Mouse (Mus musculus) liver, embryonic 15.5 days (tissue): ENCODE measurements around the gene Fam49a. TPM values are rescaled to one million over a fixed set of nuclear protein-coding genes. Genes with fewer than 3 reads are reported as not detected.

Experiments
- ATAC-seq: fragments of 200-750 bp; cut with Nextera tagmentation; 2 replicates; pipeline ENCODE4 v1.8.0; 2017; ENCODE audit warnings: moderate number of reproducible peaks, mild to moderate bottlenecking, moderate library complexity; ENCODE audit not compliant: insufficient read depth
- H3K27ac ChIP-seq: fragments of 300-500 bp; sonication (generic); replicated peaks from 2 replicates; pipeline ENCODE4 v1.5.1; 2015; ENCODE audit warnings: mild to moderate bottlenecking, inconsistent platforms
- H3K27me3 ChIP-seq: fragments of 300-500 bp; sonication (generic); 2 replicates; pipeline ENCODE4 v1.6.1; 2015; ENCODE audit warnings: mild to moderate bottlenecking, inconsistent platforms
- H3K36me3 ChIP-seq: fragments of 300-500 bp; sonication (generic); replicated peaks from 2 replicates; pipeline ENCODE4 v1.6.1; 2015; ENCODE audit warnings: moderate library complexity, mild to moderate bottlenecking, inconsistent platforms
- H3K4me1 ChIP-seq: fragments of 300-500 bp; sonication (generic); replicated peaks from 2 replicates; pipeline ENCODE4 v1.6.1; 2015; ENCODE audit warnings: inconsistent platforms
- H3K4me2 ChIP-seq: fragments of 300-500 bp; sonication (generic); 2 replicates; pipeline ENCODE4 v1.6.1; 2015; ENCODE audit warnings: moderate library complexity, mild to moderate bottlenecking, inconsistent platforms
- H3K4me3 ChIP-seq: fragments of 300-500 bp; sonication (generic); replicated peaks from 2 replicates; pipeline ENCODE4 v1.5.1; 2015; ENCODE audit warnings: mild to moderate bottlenecking, inconsistent platforms
- H3K9ac ChIP-seq: fragments of 300-500 bp; sonication (generic); 2 replicates; pipeline ENCODE4 v1.6.1; 2015; ENCODE audit warnings: moderate library complexity, mild to moderate bottlenecking, inconsistent platforms
- H3K9me3 ChIP-seq: fragments of 300-500 bp; sonication (generic); replicated peaks from 2 replicates; pipeline ENCODE4 v1.6.1; 2016; ENCODE audit warnings: inconsistent platforms
- WGBS: fragments of 180-500 bp; shearing (Covaris S2); methylation state at CpG from one replicate; pipeline ENCODE4 v1.1.7; 2015; ENCODE audit warnings: mixed read lengths; ENCODE audit not compliant: insufficient replicate concordance; 5-methylcytosine and 5-hydroxymethylcytosine counted together
- polyA plus RNA-seq: library from polyadenylated mRNA; unstranded; fragments of >200 nt; fragmentation: Nextera tagmentation; extraction: Ambion mirVana; gene quantifications from 2 replicates; pipeline ENCODE4 v1.2.1, GENCODE M21; 2015

Fam49a gene
- polyA plus RNA-seq, 1 experiment from 2014 or later = 2.9 TPM

DNA sequence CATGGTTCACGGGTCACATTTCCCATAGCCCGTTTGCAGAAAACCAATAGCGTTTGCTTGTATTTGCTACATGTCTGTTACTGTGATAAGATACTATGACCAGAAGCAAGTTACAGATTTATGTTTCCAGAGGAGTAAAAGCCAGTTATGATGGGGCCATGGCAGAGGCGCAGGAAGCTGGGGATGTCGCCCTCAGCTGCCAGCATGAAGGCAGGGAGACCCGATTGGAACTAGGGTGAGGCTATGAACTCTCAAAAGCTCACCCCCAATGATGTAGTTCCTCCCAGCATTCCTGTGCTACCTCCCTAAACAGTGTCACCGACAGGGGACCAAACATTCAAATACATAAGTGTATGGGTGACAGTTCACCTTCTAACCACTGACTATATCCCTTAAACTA, 73.6 kb downstream of the Fam49a start:
- WGBS = 64% methylated on average over 7 of the region's 7 CpGs
- no peaks in the 10 kb centered on the region for H3K36me3 ChIP-seq
- H3K4me2 ChIP-seq = no peak overlapping the region
- H3K4me3 ChIP-seq = no peak overlapping the region
- no peaks in the 10 kb centered on the region for H3K27me3 ChIP-seq
- no peak overlapping the region for H3K9ac ChIP-seq
- H3K27ac ChIP-seq = no peak overlapping the region
- no peak for ATAC-seq
- H3K9me3 ChIP-seq = no peaks in the 10 kb centered on the region
- no peaks in the 10 kb centered on the region for H3K4me1 ChIP-seq

DNA sequence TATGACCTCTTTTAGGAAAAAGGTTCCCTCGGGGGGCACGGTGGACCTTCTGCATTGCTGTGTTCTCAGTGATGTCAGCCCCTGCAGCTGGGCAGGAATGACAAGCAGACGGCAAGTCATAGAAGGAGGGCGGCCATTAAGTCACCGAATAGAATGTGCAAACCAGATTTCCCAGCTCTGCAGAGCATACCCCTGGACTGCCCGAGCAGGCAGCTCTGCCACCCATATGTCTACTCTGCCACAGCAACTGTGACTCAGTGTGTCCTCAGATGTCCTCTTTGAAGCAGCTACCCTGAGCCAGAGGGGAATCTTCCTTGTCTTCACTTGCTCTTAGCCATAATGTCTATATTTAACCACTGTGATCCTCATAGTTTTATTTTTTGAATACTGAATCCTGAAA, 75.4 kb downstream of the Fam49a start:
- Histone ChIP-seq H3K4me2 (no peak overlapping the region), H3K27ac (no peak overlapping the region), H3K9ac (no peak overlapping the region), H3K4me1 (no peaks in the 10 kb centered on the region), H3K4me3 (no peak overlapping the region), H3K27me3 (no peaks in the 10 kb centered on the region), H3K36me3 (no peaks in the 10 kb centered on the region), H3K9me3 (no peaks in the 10 kb centered on the region)
- no peak for ATAC-seq
- 72% methylated on average over 6 of the region's 6 CpGs for WGBS

DNA sequence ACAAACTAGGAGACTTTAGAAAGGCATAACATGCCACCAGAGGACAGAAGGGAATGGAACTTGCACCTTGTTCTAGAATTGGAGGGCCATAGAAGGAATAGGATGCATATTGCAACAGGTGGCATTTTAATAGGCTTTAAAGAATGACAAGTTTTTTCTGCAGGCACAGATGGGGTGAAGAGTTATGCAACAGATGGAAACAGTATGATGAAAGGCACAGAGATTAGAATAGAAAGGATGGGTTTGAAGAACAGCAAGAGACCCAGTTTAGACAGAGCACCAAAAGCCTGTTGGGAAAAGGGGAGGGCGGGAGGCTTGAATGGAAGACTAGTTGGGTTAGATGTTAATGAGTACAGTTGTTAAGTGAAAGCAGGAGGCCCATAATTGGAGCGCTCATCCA, 81.4 kb downstream of the Fam49a start:
- no peaks in the 10 kb centered on the region for H3K4me1 ChIP-seq
- no peak overlapping the region for H3K4me3 ChIP-seq
- H3K27ac ChIP-seq = no peak overlapping the region
- H3K9me3 ChIP-seq = no peaks in the 10 kb centered on the region
- H3K36me3 ChIP-seq = no peaks in the 10 kb centered on the region
- no peaks in the 10 kb centered on the region for H3K27me3 ChIP-seq
- 53% methylated on average over 2 of the region's 2 CpGs for WGBS
- ATAC-seq = no peak
- no peak overlapping the region for H3K9ac ChIP-seq
- no peak overlapping the region for H3K4me2 ChIP-seq

DNA sequence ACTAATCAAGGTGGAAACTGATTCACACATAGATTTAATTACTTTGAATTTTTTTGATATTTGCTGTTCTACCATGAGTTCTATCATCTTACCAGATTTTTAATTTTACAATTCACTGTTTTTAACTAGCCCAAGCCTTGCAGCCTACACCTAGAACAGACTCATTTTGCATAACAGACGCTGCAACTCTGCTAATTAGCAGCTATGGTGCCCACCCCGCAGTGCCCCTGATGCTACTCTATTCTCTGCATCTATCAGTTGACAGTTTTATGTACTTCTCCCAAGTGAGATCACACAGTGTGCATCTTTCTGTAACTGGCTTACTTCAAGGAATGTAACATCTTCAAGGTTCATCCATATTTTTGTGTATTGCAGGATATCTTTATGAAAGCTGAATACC, 86.7 kb downstream of the Fam49a start:
- Histone ChIP-seq H3K36me3 (no peaks in the 10 kb centered on the region), H3K4me3 (no peak overlapping the region), H3K27ac (no peak overlapping the region), H3K9ac (no peak overlapping the region), H3K4me1 (no peaks in the 10 kb centered on the region), H3K9me3 (no peaks in the 10 kb centered on the region), H3K27me3 (no peaks in the 10 kb centered on the region), H3K4me2 (no peak overlapping the region)
- WGBS = 60% methylated on average over 2 of the region's 2 CpGs
- ATAC-seq = no peak

DNA sequence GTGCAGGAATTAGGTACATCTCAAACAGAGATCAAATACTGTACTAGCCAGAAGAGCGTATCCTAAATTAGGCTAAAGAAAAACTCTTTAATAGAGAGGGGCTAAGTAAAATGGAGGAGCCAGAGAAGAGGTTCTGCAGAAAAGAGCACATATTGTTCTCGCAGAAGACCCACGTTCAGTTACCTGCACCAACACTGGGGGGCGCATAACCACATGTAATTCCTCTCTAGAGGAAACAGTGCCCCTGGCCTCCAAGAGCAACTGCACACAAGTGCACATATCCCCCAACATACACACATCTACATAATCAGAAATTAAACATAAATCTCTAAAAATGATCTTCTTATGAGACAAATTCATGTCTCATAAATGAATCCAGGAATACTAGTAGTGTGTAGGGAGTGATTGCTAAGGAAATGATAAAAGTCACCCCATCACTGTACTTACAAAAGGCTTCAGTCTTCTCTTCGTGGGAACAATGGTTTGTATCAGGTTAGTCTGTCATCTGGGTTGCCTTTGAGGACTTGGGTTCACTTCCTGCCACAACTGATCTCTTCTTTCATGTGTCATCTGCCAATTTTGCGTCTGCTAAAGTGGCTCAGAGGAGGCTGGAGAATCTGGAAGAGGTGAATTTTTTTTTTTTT, 87.8 kb downstream of the Fam49a start:
- ATAC-seq = no peak
- Histone ChIP-seq H3K4me3 (no peak overlapping the region), H3K27me3 (no peaks in the 10 kb centered on the region), H3K27ac (no peak overlapping the region), H3K4me1 (no peaks in the 10 kb centered on the region), H3K9me3 (no peaks in the 10 kb centered on the region), H3K4me2 (no peak overlapping the region), H3K9ac (no peak overlapping the region), H3K36me3 (no peaks in the 10 kb centered on the region)
- 46% methylated on average over 6 of the region's 6 CpGs for WGBS

DNA sequence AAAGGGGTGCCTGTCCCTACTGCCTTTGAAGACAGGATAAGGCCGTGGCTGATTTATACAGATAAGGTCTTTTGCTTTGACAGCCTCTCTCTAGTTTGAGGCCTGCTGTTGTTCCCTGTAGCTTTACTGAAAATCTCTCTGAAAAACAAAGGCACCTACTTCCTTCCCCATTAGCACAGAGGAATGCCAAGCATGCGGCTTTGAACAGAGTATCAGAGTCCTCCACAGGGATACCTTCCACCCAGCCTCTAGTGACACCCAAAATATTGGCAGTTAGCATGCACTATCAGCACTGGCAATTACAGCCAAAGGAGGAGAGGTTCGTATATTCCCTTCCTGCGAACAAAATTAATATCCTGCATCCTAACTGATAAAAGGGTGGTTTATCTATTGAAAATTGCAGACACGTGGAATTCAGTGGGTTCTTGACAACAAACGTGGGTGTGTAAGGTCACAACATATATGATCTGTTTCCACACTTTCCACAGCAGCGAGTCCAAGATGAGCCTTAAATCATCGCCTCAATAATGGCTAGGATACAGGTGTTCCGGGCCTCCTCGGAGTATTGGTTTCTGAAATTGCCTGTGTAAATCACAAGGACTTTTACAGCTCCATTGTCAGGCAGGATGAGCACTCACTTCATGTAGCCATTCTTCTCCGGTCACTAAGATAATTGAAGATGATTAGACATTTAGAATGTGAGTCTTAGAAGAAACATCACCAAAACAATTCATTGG, 90.0 kb downstream of the Fam49a start:
- WGBS = 31% methylated on average over 11 of the region's 11 CpGs
- no peaks in the 10 kb centered on the region for H3K9me3 ChIP-seq
- H3K36me3 ChIP-seq = no peaks in the 10 kb centered on the region
- no peaks in the 10 kb centered on the region for H3K27me3 ChIP-seq
- ATAC-seq = no peak
- H3K4me1 ChIP-seq = no peaks in the 10 kb centered on the region
- no peak overlapping the region for H3K27ac ChIP-seq
- no peak overlapping the region for H3K4me3 ChIP-seq
- H3K4me2 ChIP-seq = no peak overlapping the region
- H3K9ac ChIP-seq = no peak overlapping the region

DNA sequence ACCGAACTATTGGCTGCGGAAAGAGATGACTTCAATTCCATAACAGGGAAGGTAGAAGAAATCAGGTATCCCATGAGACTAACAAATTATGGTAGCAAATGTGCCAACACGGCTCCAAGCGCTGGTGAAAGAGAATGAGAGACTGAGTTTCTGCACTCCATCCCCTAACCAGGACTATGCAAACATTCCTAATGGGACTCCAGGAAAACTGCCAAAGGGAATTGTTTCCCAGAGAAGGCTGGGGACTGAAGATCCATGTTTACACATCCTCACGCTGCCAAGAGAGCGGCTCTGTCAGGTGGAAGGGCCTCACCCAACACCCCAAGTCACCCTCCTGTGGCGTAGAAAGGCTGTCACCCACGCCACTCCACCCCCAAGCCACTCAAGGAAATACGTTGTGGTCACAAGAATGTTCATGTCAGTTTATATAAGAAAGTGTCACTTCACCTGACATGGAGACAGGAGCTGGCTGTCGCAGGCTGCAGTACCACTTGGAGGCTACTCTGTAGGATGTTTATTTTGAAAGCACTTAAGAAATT, 92.2 kb downstream of the Fam49a start:
- WGBS = 52% methylated on average over 10 of the region's 10 CpGs

DNA sequence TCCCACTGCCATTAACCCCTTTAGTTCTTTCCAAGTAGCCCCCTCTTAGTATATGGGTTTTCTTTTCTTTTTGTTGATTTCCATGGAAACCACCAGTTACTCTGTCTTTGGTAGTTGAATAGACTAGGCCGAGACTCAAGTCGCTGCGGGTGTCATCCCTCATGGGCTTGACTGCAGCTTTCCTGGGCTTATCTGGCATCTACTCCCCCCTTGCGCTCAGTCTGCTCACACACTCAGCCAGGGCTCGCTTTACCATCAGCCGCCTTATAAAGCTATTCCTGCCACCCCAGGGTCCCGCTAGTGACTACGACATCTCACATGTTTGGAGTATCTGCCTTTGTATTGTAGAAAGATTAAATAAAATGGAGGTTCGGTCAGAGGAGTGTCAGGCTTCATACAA, 94.1 kb downstream of the Fam49a start:
- Histone ChIP-seq H3K27me3 (no peaks in the 10 kb centered on the region), H3K4me2 (no peak overlapping the region), H3K4me3 (no peak overlapping the region), H3K9me3 (no peaks in the 10 kb centered on the region), H3K27ac (no peak overlapping the region), H3K36me3 (no peaks in the 10 kb centered on the region), H3K4me1 (no peaks in the 10 kb centered on the region), H3K9ac (no peak overlapping the region)
- no peak for ATAC-seq
- WGBS = 62% methylated on average over 9 of the region's 9 CpGs

More for the DNA sequence above, 92.2 kb downstream of the Fam49a start:
- Histone ChIP-seq H3K27ac (no peak overlapping the region), H3K36me3 (no peaks in the 10 kb centered on the region), H3K9ac (no peak overlapping the region), H3K4me1 (no peaks in the 10 kb centered on the region), H3K27me3 (no peaks in the 10 kb centered on the region), H3K4me3 (no peak overlapping the region), H3K9me3 (no peaks in the 10 kb centered on the region), H3K4me2 (no peak overlapping the region)
- ATAC-seq = no peak

DNA sequence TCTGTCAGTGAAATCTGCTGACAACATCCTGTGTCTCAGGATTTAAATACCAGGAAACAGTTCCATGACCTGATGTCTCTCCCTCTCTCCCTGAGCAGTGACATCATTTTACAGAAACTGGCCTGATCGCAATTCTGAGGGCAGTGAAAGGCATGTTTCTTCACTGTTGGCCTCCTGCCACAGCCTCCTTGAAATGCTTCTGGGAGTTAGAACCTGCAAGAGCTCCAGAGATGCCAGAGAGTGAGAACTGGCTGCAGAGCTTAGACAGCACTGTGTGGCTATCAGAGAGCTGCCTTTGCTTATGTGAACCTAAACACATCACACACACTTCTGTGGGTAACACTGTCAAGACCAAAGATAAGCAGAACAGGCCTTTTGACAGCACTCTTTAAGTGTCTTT, 94.5 kb downstream of the Fam49a start:
- ATAC-seq = no peak
- no peaks in the 10 kb centered on the region for H3K4me1 ChIP-seq
- no peak overlapping the region for H3K4me3 ChIP-seq
- H3K27ac ChIP-seq = no peak overlapping the region
- H3K9me3 ChIP-seq = no peaks in the 10 kb centered on the region
- H3K36me3 ChIP-seq = no peaks in the 10 kb centered on the region
- no peak overlapping the region for H3K9ac ChIP-seq
- WGBS = 46% methylated on average over 1 of the region's 1 CpGs
- H3K4me2 ChIP-seq = no peak overlapping the region
- no peaks in the 10 kb centered on the region for H3K27me3 ChIP-seq

DNA sequence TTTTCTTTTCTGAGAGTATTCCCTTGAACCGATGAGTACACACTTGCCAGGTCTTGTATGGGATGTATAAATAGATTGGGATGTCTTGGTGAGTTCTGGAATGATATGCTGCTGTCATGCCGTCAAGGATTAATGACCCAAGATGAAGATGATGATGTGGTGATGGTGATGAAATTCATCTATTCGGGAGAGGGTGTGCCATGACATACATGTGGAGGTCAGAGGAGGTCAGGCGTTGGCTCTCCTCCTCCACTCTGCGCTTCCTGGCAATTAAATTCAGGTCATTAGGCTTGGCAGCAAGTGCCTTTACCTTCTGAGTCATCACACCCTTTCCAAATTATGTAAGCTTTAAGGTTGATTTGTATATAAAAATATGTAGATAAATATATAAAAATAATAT, 95.0 kb downstream of the Fam49a start:
- no peaks in the 10 kb centered on the region for H3K9me3 ChIP-seq
- no peak overlapping the region for H3K4me3 ChIP-seq
- ATAC-seq = no peak
- no peaks in the 10 kb centered on the region for H3K4me1 ChIP-seq
- H3K9ac ChIP-seq = no peak overlapping the region
- H3K4me2 ChIP-seq = no peak overlapping the region
- H3K27ac ChIP-seq = no peak overlapping the region
- H3K27me3 ChIP-seq = no peaks in the 10 kb centered on the region
- no peaks in the 10 kb centered on the region for H3K36me3 ChIP-seq
- 53% methylated on average over 5 of the region's 5 CpGs for WGBS

DNA sequence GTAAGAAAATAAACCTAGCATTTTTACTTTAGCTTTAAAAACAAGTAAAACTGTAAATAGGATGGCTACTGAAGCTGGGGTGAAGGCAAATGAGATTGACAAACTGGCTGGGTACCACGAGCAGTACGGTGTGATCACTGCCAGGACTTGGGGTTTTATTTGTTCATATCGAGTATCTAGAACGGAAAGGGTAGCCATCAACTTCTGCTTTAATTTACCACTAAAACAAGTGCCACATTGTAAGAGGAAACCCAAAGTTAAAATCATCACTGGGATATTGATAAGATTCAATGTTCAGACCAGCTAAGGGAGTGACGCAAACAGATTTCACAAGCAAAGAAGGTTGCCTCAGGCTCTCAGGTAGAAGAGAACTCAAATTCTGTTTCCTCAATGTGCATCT, 98.0 kb downstream of the Fam49a start:
- no peak overlapping the region for H3K4me3 ChIP-seq
- H3K4me2 ChIP-seq = no peak overlapping the region
- no peaks in the 10 kb centered on the region for H3K27me3 ChIP-seq
- H3K9me3 ChIP-seq = no peaks in the 10 kb centered on the region
- no peak overlapping the region for H3K9ac ChIP-seq
- WGBS = 69% methylated on average over 5 of the region's 5 CpGs
- H3K4me1 ChIP-seq = no peaks in the 10 kb centered on the region
- no peaks in the 10 kb centered on the region for H3K36me3 ChIP-seq
- H3K27ac ChIP-seq = no peak overlapping the region
- ATAC-seq = no peak
